Mouse (Mus musculus) layer of hippocampus, postnatal 36 days (tissue): ENCODE results near the gene Olfr1402. TPM values are rescaled to one million over a fixed set of nuclear protein-coding genes. Genes with fewer than 3 reads are reported as not detected.

Experiments used
- DNase-seq, 2 experiments: peaks; one replicate each; pipeline ENCODE4 v3.0.0; 2022
- total RNA-seq, 2 experiments: library from RNA; stranded (reverse); gene quantifications; 2 replicates each; pipeline ENCODE4 v1.2.3; 2021

Olfr1402 gene
- total RNA-seq = not detected

GRCm38 (mm10) chr3:97421920-97422319 lies at the start of gene Olfr1402:
Gene Olfr1402 (minus strand): TSS chr3:97422020.
- no peak for DNase-seq

DNA sequence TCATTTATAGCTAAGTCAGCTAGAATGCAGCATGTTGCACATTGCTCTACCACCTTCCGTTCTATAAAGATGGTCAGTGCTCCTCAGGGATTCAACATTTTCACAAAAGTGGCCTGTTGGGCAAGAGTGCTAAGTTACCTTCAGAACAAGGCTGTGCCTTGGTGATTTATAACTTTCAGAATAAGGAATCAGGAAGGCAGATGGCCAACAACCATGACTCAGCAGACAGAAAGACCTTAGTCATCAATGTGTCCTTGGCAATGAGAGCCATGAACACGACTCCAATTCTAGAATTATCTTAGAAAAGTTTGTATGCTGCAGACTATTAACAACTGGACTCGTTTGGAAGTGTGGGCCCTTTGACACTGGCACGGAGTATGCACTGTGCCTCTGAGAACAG lies 33.5 kb upstream of the Olfr1402 start:
- DNase-seq = no peak

DNA sequence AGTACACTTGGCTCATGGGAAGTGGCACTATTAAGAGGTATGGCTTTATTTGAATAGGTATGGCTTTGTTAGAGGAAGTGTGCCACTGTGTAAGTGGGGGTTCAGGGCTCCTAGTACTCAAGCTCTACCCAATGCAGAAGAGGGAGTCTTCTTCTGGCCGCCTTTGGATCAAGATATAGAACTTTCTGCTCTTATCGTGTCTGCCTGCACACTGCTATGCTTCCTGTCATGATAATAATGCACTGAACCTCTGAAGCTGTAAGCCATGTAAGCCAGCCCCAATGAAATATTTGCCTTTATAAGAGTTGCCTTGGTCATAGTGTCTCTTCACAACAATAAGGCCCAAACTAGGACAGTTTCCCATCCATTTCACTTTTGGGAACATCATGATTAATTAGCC lies 16.8 kb upstream of the Olfr1402 start:
- no peak for DNase-seq

DNA sequence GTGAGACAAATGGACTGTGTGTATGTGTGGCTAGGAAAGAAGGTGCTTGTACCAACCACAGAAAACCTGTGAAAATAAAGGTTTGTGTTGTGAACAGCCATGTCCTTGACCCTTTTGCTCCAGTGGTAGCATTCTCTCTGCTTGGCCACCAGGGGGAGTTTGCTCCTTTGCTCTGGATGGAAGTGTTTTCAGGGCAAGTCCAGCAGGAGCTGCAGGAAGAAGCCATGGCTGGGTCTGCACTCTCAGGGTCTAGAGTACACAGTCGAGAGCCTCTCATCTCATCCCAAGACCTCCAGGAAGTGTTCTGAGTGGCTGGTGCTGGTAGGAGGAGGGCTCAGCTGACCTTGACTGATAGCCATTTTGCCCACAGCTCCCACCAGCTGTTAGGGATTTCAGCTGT lies 27.5 kb downstream of the Olfr1402 start:
- peak in 1 of 2 experiments; percentile 6 for DNase-seq

DNA sequence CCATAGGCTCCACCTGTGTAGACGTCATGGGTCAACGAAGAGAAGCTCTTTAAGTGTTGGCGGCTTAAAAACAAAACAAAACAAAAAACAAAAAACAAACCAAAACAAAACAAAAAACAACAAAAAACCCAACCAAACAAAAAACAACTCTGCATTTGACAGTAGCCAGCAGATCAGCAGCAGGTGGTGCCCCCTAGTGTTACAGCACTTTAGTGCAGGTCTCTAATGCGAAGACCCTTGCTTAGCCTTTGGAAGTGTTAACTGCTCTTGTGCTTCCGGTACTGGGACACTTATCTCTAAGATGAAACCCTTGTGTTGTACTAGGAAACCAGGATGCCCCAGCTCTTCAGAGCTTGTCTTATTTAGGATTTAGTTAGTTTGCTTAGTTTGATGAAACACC lies 28.7 kb downstream of the Olfr1402 start:
- DNase-seq = no peak

DNA sequence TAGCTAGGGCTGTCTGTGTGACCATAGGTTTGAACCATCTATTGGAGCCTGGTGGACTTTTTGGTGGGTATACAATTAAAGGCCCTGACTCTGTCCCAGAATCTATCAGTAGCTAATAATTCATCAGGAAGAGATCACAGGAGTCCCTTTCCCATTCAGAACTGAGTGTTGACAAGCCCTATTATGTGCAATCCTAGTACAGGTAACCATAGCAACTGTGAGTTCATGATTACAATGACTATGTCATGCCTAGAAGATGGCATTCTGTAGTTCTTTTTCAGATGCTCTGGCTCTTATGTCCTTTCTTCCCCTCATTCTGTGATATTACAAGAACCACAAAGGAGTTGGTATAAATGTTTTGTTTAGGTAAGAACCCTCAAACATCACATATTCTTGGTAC lies 51.4 kb downstream of the Olfr1402 start:
- DNase-seq = no peak

- peak; percentile 16 to 22 for DNase-seq
Observed at GRCm38 (mm10) chr3:97363418-97364098, 58.3 kb downstream of the Olfr1402 start.

DNA sequence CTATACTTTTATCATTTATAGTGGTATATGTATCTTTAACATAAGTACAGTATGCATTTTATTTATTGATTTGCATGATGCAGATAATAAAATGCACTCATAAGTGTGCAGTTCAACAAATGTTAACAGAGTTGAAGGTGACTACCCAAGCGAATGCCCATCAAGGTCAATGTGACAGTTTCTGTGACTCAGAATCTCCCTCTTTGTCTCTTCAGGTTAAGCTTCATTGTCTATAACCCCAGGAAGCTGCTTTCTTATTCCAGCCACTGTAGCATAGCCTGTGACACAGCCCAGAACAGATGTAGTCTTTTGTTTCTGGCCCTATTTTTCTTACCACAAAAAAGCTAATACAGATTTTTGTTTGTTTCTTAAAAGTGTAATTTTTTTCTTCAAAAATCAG lies 63.4 kb downstream of the Olfr1402 start:
- no peak for DNase-seq

Other genes with a start within 250 kb of the Olfr1402 start
- 10 to 100 TPM; 59.1 to 63.3 TPM for gene Bcl9, start 124.1 kb downstream of the Olfr1402 start, total RNA-seq
- gene Chd1l, start 188.2 kb upstream of the Olfr1402 start, total RNA-seq = 10 to 100 TPM in 1 of 2 experiments, 1 to 10 TPM in 1; 9.3 to 11.2 TPM
- gene Fmo5, start 206.8 kb upstream of the Olfr1402 start, total RNA-seq = 1 to 10 TPM; 3.6 to 3.8 TPM
- 10 to 100 TPM; 40.7 to 41.2 TPM for gene Prkab2, start 236.2 kb upstream of the Olfr1402 start, total RNA-seq